Mouse (Mus musculus): ENCODE results near the gene Usp3. TPM values are rescaled to one million over a fixed set of nuclear protein-coding genes. Genes with fewer than 3 reads are reported as not detected.

Gene Usp3
- polyA plus RNA-seq, 1 experiment: 20.4 TPM

GRCm38 (mm10) chr9:66560295-66560694 lies 32.6 kb downstream of the Usp3 start:
- peaks cover 6% of the 10 kb centered on the region for H3K36me3 ChIP-seq (ENCODE audit: control insufficient read depth, insufficient read depth)
- H3K79me2 ChIP-seq (ENCODE audit: control insufficient read depth, insufficient read depth): peaks cover 16% of the 10 kb centered on the region
- H3K4me2 ChIP-seq (ENCODE audit: low read depth): no peak overlapping the region
- no peak overlapping the region for H3ac ChIP-seq (ENCODE audit: control insufficient read depth, insufficient read length)
- no peak overlapping the region for H3K4me3 ChIP-seq
- peak in 1 of 3 experiments; percentile 20 for TF ChIP-seq MYOG (IDR thresholded peaks at IDR 0.05; ENCODE audit: control insufficient read depth in 1 of 3, insufficient read depth in 1 of 3, insufficient read length in 2 of 3, low read depth in 2 of 3)
- TF ChIP-seq TCF3 (IDR thresholded peaks at IDR 0.05; ENCODE audit: insufficient read length, low read depth): no peak
- no peaks in the 10 kb centered on the region for H3K27me3 ChIP-seq (ENCODE audit: control insufficient read depth, insufficient read depth, insufficient read length)

- H3K79me2 ChIP-seq (ENCODE audit: control insufficient read depth, insufficient read depth): peaks cover 10% of the 10 kb centered on the region
- H3ac ChIP-seq (ENCODE audit: control insufficient read depth, insufficient read length): no peak overlapping the region
- H3K4me2 ChIP-seq (ENCODE audit: low read depth): no peak overlapping the region
- no peaks in the 10 kb centered on the region for H3K27me3 ChIP-seq (ENCODE audit: control insufficient read depth, insufficient read depth, insufficient read length)
- TF ChIP-seq TCF12 (IDR thresholded peaks at IDR 0.05; ENCODE audit: insufficient read depth, poor library complexity, severe bottlenecking) (no peak), SRF (IDR thresholded peaks at IDR 0.05; ENCODE audit: control insufficient read depth, insufficient read length, low read depth) (no peak), MYOG (IDR thresholded peaks at IDR 0.05; ENCODE audit: control insufficient read depth in 1 of 3, insufficient read depth in 1 of 3, insufficient read length in 2 of 3, low read depth in 2 of 3) (no peak), E2F4 (IDR thresholded peaks at IDR 0.05; ENCODE audit: insufficient read depth) (no peak), POLR2A (IDR thresholded peaks at IDR 0.05; ENCODE audit: insufficient read length, low read depth) (no peak)
- no peak overlapping the region for H3K4me3 ChIP-seq
- peaks cover 6% of the 10 kb centered on the region for H3K36me3 ChIP-seq (ENCODE audit: control insufficient read depth, insufficient read depth)
These were observed 34.0 kb downstream of the Usp3 start for GRCm38 (mm10) chr9:66558971-66559370.

GRCm38 (mm10) chr9:66542785-66543184 lies 50.2 kb downstream of the Usp3 start:
- TF ChIP-seq POLR2A (IDR thresholded peaks at IDR 0.05; ENCODE audit: insufficient read length, low read depth): no peak
- H3K36me3 ChIP-seq (ENCODE audit: control insufficient read depth, insufficient read depth): peaks cover 39% of the 10 kb centered on the region

GRCm38 (mm10) chr9:66521595-66521994 lies 71.3 kb downstream of the Usp3 start:
- no peak overlapping the region for H3K4me2 ChIP-seq (ENCODE audit: low read depth)
- H3K4me3 ChIP-seq: no peak overlapping the region
- H3K27me3 ChIP-seq (ENCODE audit: control insufficient read depth, insufficient read depth, insufficient read length): no peaks in the 10 kb centered on the region
- no peak for TF ChIP-seq MYOG (IDR thresholded peaks at IDR 0.05; ENCODE audit: control insufficient read depth in 1 of 3, insufficient read depth in 1 of 3, insufficient read length in 2 of 3, low read depth in 2 of 3)
- TF ChIP-seq TCF12 (IDR thresholded peaks at IDR 0.05; ENCODE audit: insufficient read depth, poor library complexity, severe bottlenecking): no peak
- TF ChIP-seq POLR2A (IDR thresholded peaks at IDR 0.05; ENCODE audit: insufficient read length, low read depth): no peak
- no peak for TF ChIP-seq SRF (IDR thresholded peaks at IDR 0.05; ENCODE audit: control insufficient read depth, insufficient read length, low read depth)
- no peak for TF ChIP-seq TCF3 (IDR thresholded peaks at IDR 0.05; ENCODE audit: insufficient read length, low read depth)
- TF ChIP-seq E2F4 (IDR thresholded peaks at IDR 0.05; ENCODE audit: insufficient read depth): no peak
- no peak for TF ChIP-seq USF1 (IDR thresholded peaks at IDR 0.05; ENCODE audit: low read depth)
- no peak for TF ChIP-seq POLR2AphosphoS2 (IDR thresholded peaks at IDR 0.05; ENCODE audit: insufficient read length, low read depth)
- no peak for TF ChIP-seq CEBPB (IDR thresholded peaks at IDR 0.05; ENCODE audit: insufficient read depth, poor library complexity, severe bottlenecking)
- no peak for TF ChIP-seq MYOD1 (IDR thresholded peaks at IDR 0.05; ENCODE audit: control insufficient read depth in 1 of 3, insufficient read length in 2 of 3, low read depth in 2 of 3)
- no peak for TF ChIP-seq MAX (IDR thresholded peaks at IDR 0.05; ENCODE audit: low read depth)
- TF ChIP-seq REST (IDR thresholded peaks at IDR 0.05; ENCODE audit: insufficient read depth, insufficient read length): no peak
- peaks cover 48% of the 10 kb centered on the region for H3K36me3 ChIP-seq (ENCODE audit: control insufficient read depth, insufficient read depth)
- no peak overlapping the region for H3ac ChIP-seq (ENCODE audit: control insufficient read depth, insufficient read length)
- no peaks in the 10 kb centered on the region for H3K79me2 ChIP-seq (ENCODE audit: control insufficient read depth, insufficient read depth)

More at GRCm38 (mm10) chr9:66542785-66543184, 50.2 kb downstream of the Usp3 start:
- Histone ChIP-seq H3K4me2 (ENCODE audit: low read depth) (no peak overlapping the region), H3K27me3 (ENCODE audit: control insufficient read depth, insufficient read depth, insufficient read length) (no peaks in the 10 kb centered on the region), H3ac (ENCODE audit: control insufficient read depth, insufficient read length) (no peak overlapping the region), H3K79me2 (ENCODE audit: control insufficient read depth, insufficient read depth) (no peaks in the 10 kb centered on the region), H3K4me3 (no peak overlapping the region)

GRCm38 (mm10) chr9:66520299-66520698 lies 72.6 kb downstream of the Usp3 start:
- Histone ChIP-seq H3ac (ENCODE audit: control insufficient read depth, insufficient read length) (no peak overlapping the region), H3K27me3 (ENCODE audit: control insufficient read depth, insufficient read depth, insufficient read length) (no peaks in the 10 kb centered on the region), H3K36me3 (ENCODE audit: control insufficient read depth, insufficient read depth) (peaks cover 40% of the 10 kb centered on the region), H3K79me2 (ENCODE audit: control insufficient read depth, insufficient read depth) (no peaks in the 10 kb centered on the region), H3K4me2 (ENCODE audit: low read depth) (no peak overlapping the region), H3K4me3 (no peak overlapping the region)
- TF ChIP-seq POLR2AphosphoS2 (IDR thresholded peaks at IDR 0.05; ENCODE audit: insufficient read length, low read depth) (no peak), E2F4 (IDR thresholded peaks at IDR 0.05; ENCODE audit: insufficient read depth) (no peak), MAX (IDR thresholded peaks at IDR 0.05; ENCODE audit: low read depth) (no peak), SRF (IDR thresholded peaks at IDR 0.05; ENCODE audit: control insufficient read depth, insufficient read length, low read depth) (no peak), REST (IDR thresholded peaks at IDR 0.05; ENCODE audit: insufficient read depth, insufficient read length) (no peak), USF1 (IDR thresholded peaks at IDR 0.05; ENCODE audit: low read depth) (no peak), CEBPB (IDR thresholded peaks at IDR 0.05; ENCODE audit: insufficient read depth, poor library complexity, severe bottlenecking) (no peak), POLR2A (IDR thresholded peaks at IDR 0.05; ENCODE audit: insufficient read length, low read depth) (no peak)

GRCm38 (mm10) chr9:66518901-66519300 lies 74.0 kb downstream of the Usp3 start:
- H3K79me2 ChIP-seq (ENCODE audit: control insufficient read depth, insufficient read depth): no peaks in the 10 kb centered on the region
- TF ChIP-seq MYOG (IDR thresholded peaks at IDR 0.05; ENCODE audit: control insufficient read depth in 1 of 3, insufficient read depth in 1 of 3, insufficient read length in 2 of 3, low read depth in 2 of 3): no peak
- no peak for TF ChIP-seq REST (IDR thresholded peaks at IDR 0.05; ENCODE audit: insufficient read depth, insufficient read length)
- no peak for TF ChIP-seq POLR2A (IDR thresholded peaks at IDR 0.05; ENCODE audit: insufficient read length, low read depth)
- peak in 2 of 3 experiments; percentile 43 to 47 for TF ChIP-seq MYOD1 (IDR thresholded peaks at IDR 0.05; ENCODE audit: control insufficient read depth in 1 of 3, insufficient read length in 2 of 3, low read depth in 2 of 3)
- no peak for TF ChIP-seq CEBPB (IDR thresholded peaks at IDR 0.05; ENCODE audit: insufficient read depth, poor library complexity, severe bottlenecking)
- no peaks in the 10 kb centered on the region for H3K27me3 ChIP-seq (ENCODE audit: control insufficient read depth, insufficient read depth, insufficient read length)
- H3K4me3 ChIP-seq: no peak overlapping the region
- H3ac ChIP-seq (ENCODE audit: control insufficient read depth, insufficient read length): no peak overlapping the region
- H3K4me2 ChIP-seq (ENCODE audit: low read depth): peak overlapping the region; percentile 0
- H3K36me3 ChIP-seq (ENCODE audit: control insufficient read depth, insufficient read depth): peaks cover 37% of the 10 kb centered on the region

Measured in myocyte (in vitro differentiated cells).